Mouse (Mus musculus) cerebellum, adult (tissue): ENCODE data around the gene Kansl1l.
"Not testable (repeated sequence)": the region's sequence is repeated elsewhere in the genome, so short reads cannot be mapped to it uniquely, and the experiment has no call there.

Experiments
- ATAC-seq: cut with Nextera tagmentation; 2 replicates; pipeline ENCODE4 v1.9.2; 2017; ENCODE audit warnings: mild to moderate bottlenecking, moderate library complexity, mixed read lengths; ENCODE audit not compliant: insufficient number of reproducible peaks, low FRiP score, low TSS enrichment

The Kansl1l gene

DNA sequence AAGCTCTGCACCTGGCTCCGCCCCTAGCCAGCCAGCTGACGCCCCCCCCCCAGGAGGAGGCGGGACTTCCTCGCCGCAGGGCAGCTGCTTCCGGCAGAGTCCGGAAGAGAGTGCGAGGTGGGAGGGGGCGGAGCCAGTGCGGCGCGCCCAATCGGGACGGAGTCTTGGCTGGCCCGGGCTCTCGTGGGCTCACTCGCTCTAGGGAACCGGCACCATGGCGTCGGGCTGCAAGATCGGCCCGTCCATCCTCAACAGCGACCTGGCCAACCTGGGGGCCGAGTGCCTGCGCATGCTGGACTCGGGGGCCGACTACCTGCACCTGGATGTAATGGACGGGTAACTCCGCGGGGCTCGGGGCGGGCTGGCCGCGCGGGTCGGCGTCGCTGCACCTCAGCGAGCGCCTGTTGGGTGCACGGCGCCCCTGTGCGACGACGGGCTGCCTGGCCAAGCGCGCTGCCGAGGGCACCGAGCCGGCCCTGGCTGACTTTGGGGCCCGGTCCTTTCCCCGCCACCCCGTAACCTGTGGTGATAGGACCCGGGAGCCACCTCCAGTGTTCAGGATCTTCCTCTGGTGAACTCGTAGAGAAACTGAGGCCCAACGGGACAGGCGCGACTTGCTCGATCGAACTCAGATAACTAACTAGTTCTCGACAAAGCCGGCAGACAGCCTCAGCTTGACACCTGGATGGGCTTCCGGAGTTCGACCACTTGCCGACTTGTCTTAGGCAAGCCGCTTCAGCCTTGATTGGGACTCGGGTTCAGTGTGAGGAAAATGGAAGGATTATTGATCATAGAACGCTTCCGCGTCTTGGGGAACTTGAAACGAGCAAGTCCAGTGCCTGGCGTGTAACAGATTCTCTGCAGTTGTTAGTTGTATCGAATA, 116.4 kb downstream of the Kansl1l start, which contains the start of gene Rpe:
Gene Rpe, plus strand, starts transcription at position 139 of the 883 bp plus-strand sequence.
- peak; percentile 99 for ATAC-seq

DNA sequence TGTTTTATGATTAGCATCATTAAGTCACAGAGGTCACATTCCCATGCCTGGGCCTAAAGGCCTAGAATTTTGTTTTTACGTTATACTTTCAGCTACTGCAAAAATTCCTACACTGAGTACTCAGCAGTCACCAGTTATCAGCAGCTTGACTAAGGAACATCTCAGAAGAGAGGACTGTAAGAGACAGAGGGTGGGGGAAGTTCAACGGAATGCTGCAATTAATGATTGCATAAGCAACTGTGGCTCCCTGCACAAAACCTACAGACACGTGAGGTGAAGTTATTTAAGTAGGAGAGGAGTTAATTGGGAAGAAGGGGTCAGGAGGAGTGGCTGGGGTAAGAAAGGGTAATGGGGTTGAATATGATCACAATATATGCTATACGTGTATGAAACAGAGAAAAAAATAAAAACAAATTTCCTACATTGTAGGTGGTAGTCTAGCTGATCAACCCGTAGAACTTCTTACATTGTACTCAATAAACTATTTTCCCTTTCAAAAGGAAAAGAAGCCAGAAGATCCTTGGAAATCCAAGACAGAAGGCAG, 117.1 kb downstream of the Kansl1l start:
- no peak for ATAC-seq

DNA sequence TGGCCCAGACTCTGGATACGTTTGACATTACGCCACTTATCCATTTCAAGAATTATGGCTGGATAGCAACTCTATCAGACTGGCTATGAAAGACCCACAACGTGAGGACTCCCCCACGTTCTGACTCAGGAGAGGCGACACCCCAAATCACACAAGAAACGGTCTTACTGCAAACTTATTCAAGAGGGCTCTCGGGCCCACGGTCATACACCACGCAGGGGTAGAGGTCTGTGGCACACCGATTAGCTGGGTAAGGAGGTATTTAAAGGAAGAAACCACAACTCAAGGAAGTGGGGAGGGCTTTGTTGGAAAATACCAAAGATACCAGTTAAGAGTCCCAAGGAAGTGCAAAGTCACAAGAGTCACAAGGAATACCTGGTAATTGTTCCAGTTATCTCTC, 117.7 kb downstream of the Kansl1l start:
- not testable (repeated sequence) for ATAC-seq

DNA sequence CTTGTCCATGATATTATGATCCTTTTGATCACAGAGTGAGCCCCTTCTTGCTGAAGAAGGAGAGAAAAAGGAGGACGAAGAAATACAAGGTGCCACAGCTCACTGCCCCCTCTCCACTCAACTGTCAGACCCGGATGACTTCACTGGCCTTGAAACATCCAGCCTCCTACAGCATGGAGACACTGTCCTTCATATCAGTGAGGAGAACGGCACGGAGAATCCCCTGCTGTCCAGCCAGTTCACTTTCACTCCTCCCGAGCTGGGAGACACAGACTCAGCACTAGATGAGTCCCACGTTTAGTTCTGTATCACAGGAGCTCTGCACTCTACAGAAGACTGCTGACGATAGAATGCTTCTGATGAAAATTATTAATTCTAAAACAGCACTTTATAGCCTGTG, 122.1 kb downstream of the Kansl1l start:
- ATAC-seq = no peak

DNA sequence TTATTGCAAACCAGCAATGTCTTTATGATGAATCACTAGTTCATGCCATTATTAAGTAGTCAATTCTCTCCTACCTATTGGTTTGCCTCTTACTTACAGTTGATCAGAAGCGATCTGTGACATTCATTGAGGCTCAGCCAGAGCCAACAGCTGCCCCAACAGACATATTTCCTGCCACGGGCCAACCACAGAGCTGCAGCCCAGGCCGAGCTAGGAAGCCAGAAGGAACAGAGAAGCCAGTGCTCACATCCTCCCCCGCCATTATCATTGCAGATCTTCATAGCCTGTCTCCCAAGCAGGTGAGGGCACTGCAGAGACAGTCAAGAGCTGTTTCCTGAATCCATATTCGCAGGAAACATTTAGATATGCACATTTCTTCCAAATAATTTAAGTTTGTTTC, 123.1 kb downstream of the Kansl1l start:
- no peak for ATAC-seq

DNA sequence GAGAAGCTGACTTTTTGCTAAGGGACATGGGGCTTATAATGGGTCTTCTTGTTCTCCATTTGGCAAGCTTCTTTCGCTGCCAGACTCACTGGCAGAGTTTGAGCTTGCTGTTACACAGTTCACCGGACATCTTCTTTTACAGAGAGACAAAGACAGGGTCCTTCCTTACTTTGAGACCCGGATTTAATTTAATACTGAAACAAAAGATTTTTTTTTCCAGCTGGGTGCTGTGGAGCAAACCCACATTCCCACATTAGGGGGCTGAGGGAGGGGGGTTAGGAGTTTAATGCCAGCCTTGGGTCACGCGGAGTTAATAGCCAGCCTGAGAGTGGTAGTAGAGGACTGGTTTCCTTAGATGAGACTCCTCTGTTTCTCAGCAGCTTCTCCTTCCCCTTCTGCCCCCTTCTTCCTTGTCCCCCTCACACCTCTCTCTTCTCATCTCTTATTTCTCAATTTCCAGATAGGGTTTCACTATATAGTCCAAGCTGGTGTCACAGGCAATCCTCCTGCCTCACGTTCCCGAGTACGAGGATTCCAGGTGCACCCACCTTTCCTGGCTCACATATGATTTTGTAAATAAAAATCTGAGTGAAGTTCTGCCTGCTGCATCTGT, 124.5 kb downstream of the Kansl1l start:
- ATAC-seq = no peak; the same call in 1 of the 2 replicates

DNA sequence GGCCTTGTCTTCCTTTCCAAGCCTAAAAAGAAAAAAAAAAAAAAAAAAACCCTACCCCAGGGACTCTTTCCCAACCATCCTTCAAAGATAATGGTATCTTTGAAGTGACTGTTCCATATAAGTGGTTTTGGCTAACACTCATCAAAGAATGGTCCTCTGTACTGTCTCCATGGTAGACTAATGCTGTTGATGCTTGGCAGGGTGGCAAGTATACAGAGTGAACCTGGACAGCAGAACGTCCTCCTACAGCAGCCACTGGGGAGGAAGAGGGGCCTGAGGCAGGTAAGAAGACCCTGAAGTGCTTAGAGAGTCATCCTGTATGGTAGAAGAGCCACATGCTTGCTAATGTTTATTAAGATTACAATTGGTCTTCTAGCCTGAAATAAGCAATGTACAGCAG, 125.1 kb downstream of the Kansl1l start:
- no peak for ATAC-seq

DNA sequence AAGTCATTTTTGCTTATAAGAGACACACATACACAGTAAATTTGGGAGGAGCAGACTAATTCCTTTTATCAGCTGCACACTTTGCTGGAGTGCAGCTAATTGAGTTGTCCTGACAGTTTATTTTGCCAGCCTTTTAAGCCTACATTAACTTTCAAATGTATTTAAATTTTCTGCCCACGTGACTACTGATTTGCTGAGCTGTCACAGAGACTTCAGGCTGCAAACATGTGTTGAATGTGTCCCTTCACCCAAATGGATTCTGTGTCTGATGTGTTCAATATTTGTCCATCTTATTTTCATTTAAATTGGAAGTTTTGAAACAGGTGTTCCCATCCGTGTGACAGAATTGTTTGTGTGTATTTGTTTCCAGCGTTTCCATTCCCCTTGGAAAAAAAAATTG, 125.6 kb downstream of the Kansl1l start:
- ATAC-seq = no peak

DNA sequence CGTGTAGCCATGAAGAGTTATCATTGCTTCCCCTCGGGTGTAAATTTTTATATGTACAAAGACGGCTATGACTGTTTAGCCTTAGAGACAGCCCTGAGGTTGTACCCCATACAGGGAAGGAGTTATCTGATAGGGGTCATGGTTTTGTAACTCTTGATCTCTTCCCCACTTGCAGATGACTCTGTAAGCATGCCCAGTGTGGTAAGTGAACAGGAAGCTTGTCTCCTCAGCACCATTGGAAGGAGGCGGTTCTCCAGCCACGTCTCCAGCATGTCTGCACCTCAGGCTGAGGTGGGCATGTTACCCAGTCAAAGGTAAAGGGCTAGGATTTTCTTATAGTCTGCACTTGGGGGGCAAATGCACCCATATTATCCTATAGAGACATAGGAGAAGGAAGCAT, 134.4 kb downstream of the Kansl1l start:
- no peak for ATAC-seq

DNA sequence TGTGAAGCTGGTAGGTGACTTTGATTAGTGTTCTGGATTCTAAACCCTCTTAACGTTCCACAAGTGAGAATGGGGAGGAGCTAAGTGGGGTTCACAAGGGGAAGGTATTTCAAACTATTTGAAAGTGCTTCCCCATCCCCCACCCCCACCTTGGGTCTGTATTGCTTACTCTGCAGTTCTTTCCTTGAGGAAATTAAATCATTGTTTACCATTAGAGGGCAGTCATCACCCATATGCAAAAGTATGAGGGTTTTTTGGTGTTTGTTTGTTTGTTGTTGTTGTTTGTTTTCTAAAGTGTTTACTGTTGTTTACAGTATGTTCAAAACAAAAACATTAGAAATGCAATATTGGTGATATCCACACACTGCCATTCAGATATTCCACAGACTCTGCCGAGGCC, 138.7 kb downstream of the Kansl1l start:
- ATAC-seq = no peak

DNA sequence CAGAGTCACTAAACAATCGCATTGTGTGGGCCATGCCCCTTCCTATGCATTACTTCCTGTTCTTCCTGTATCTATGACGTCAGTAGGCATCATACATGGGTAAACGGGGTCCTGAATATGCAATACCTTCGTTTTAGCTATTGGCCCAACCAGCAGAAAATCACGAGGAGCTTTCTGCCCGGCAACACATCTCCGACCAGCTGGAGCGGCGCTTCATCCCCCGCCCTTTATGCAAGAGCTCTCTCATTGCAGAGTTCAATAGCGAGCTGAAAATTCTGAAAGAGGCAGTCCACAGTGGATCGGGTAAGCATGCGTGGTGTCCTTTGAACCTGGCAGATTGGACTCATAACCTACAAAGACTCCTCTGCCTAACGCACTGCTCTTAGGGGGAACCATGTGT, 139.4 kb downstream of the Kansl1l start:
- no peak for ATAC-seq

DNA sequence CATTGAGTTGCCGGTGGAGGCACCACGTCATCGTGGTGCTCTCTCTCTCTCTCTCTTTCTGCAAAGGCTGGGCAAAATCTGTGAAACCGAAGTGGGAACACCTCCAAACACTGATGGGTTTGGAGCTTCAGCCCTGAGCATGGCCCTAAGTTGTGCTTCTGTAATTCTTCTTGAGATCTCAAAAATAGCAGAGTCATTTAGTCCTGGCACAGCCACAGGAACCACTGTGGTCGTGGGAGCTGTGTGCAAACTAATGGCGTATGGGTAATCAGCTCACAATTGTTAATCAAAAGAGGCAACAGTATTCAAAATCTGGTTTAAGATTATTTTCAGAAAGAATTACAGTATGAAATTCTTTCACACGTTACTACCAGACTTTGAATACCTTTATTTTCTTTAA, 144.6 kb downstream of the Kansl1l start:
- ATAC-seq = no peak

DNA sequence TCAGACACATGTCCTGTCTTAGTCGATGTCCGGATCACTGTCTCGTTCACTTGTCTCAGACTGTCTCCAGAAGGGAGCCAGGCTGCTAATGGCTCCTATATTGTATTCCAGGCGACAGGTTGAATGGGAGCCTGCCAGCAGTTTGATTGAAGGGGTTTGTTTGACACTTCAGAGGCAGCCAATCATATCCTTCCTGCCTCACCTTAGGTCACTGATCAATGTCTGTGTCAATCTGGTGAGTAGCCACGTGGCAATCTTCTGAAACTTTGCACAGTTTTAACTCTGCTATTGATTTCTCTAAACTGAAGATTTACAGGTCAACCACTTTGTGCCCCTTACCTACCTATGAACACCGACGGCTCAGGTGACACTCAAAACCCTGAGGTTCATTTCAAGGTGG, 145.9 kb downstream of the Kansl1l start:
- ATAC-seq = no peak
